8 mouse cellular contexts compared by ENCODE assay signal in genomic region chr14:76556031-76556851, GRCm38 (mm10). TPM values are rescaled to one million over a fixed set of nuclear protein-coding genes. Genes with fewer than 3 reads are reported as not detected.
DNase-seq lines count a peak whose midpoint lies in the region; ATAC-seq and TF ChIP-seq lines count a peak whose summit lies in the region.

No protein-coding gene starts in this region.

- no peak; the same call in 1 of the 2 replicates for TF ChIP-seq CTCF in lung, postnatal 0 days (IDR thresholded peaks at IDR 0.05)

- peak overlapping the region; percentile 87 for H3K4me2 ChIP-seq in hindbrain, embryonic 14.5 days (replicated peaks)
- peak overlapping the region; percentile 71 for H3K4me2 ChIP-seq in lung, postnatal 0 days (replicated peaks; ENCODE audit: low read depth, low read length)

- 1% methylated on average over 44 of the region's 67 CpGs for WGBS in hindbrain, embryonic 14.5 days
- under 1% methylated on average over 53 of the region's 67 CpGs for WGBS in lung, postnatal 0 days

- H3K36me3 ChIP-seq in hindbrain, embryonic 14.5 days (replicated peaks; ENCODE audit: control insufficient read depth, insufficient read depth): no peaks in the 10 kb centered on the region
- H3K36me3 ChIP-seq in lung, postnatal 0 days (ENCODE audit: insufficient read depth, low read length): no peaks in the 10 kb centered on the region

- TF ChIP-seq EP300 in lung, postnatal 0 days (IDR thresholded peaks at IDR 0.05): no peak

- DNase-seq in NIH3T3 (ENCODE audit: low read depth): peak; percentile 84
- DNase-seq in cerebellum, postnatal 14 days: peak; percentile 88 to 91
- peak; percentile 48 for DNase-seq in gastrocnemius, adult 18-20 months (ENCODE audit: low spot score)
- peak; percentile 65 for DNase-seq in hindbrain, embryonic 14.5 days (ENCODE audit: low spot score)
- peak; percentile 72 to 78 for DNase-seq in layer of hippocampus, postnatal 14 days (ENCODE audit: low spot score in 2 of 2)
- DNase-seq in lung, postnatal 0 days (ENCODE audit: low spot score): peak; percentile 58
- peak; percentile 56 for DNase-seq in ovary, postnatal 10 days (ENCODE audit: low spot score)
- DNase-seq in thymus, postnatal 10 days (ENCODE audit: low spot score in 2 of 2): peak; percentile 55 to 66

- H3K9me3 ChIP-seq in hindbrain, embryonic 14.5 days (ENCODE audit: control insufficient read depth, low read length): no peaks in the 10 kb centered on the region
- H3K9me3 ChIP-seq in lung, postnatal 0 days (ENCODE audit: low read length): no peaks in the 10 kb centered on the region

- H3K27ac ChIP-seq in hindbrain, embryonic 14.5 days: peak overlapping the region; percentile 86
- no peak overlapping the region for H3K27ac ChIP-seq in lung, postnatal 0 days (ENCODE audit: low read length)

- ATAC-seq in hindbrain, embryonic 14.5 days (ENCODE audit: low FRiP score): peak; percentile 78
- peak; percentile 66 for ATAC-seq in lung, postnatal 0 days

- H3K27me3 ChIP-seq in hindbrain, embryonic 14.5 days (ENCODE audit: control insufficient read depth, insufficient read depth, low read length): no peaks in the 10 kb centered on the region
- H3K27me3 ChIP-seq in lung, postnatal 0 days (replicated peaks; ENCODE audit: insufficient read depth, low read length): no peaks in the 10 kb centered on the region

- H3K9ac ChIP-seq in hindbrain, embryonic 14.5 days: peak overlapping the region; percentile 81
- peak overlapping the region; percentile 30 for H3K9ac ChIP-seq in lung, postnatal 0 days (replicated peaks; ENCODE audit: low read depth)

- H3K4me1 ChIP-seq in hindbrain, embryonic 14.5 days (replicated peaks; ENCODE audit: control insufficient read depth, insufficient read depth, low read length): peaks cover 20% of the 10 kb centered on the region
- no peaks in the 10 kb centered on the region for H3K4me1 ChIP-seq in lung, postnatal 0 days (ENCODE audit: insufficient read depth, low read depth, low read length)

- peak overlapping the region; percentile 67 for H3K4me3 ChIP-seq in hindbrain, embryonic 14.5 days (replicated peaks; ENCODE audit: low read length)
- H3K4me3 ChIP-seq in lung, postnatal 0 days (ENCODE audit: low read depth, low read length): peak overlapping the region; percentile 43

RNA-seq across cellular contexts. Expression of gene Serp2, which starts 0.4 kb away (rescaled TPM):
- under 1 TPM in 1 of 2 experiments, not detected in 1; 0.45 TPM for total RNA-seq in gastrocnemius, adult 18-20 months (2021)
- polyA plus RNA-seq in hindbrain, embryonic 14.5 days (2014; fragmentation: Nextera tagmentation; extraction: Ambion mirVana): 217 and 222 TPM in 2 replicates
- 100 to 1,000 TPM; 138 to 146 TPM for total RNA-seq in layer of hippocampus, postnatal 14 days (2021)
- polyA plus RNA-seq in lung, postnatal 0 days (2015; fragmentation: Nextera tagmentation; extraction: Ambion mirVana): 4.1 and 5.1 TPM in 2 replicates

Comparison
In these comparisons a context has a peak if more than half of its experiments do, and no peak if none do; other contexts are left out.
1. RNA of gene Serp2, which starts 0.4 kb away (total RNA-seq): 138 to 146 TPM in layer of hippocampus, postnatal 14 days; 0.45 TPM in gastrocnemius, adult 18-20 months; every median in the first group is over 10 times any median in the second.
2. Peak in every context shown above with its lines, with median percentiles within 50 percentile points of each other: DNase-seq.